Mouse (Mus musculus) MEL (cell line): ENCODE measurements around the gene Birc5. TPM values are rescaled to one million over a fixed set of nuclear protein-coding genes. Genes with fewer than 3 reads are reported as not detected.

Source experiments
- DNase-seq: peaks from one replicate; pipeline ENCODE4 v3.0.0; 2011; ENCODE audit warnings: low read depth, low spot score
- H3K27ac ChIP-seq: 2 replicates; pipeline ENCODE4 v1.5.1; 2012; ENCODE audit warnings: low read depth, mild to moderate bottlenecking, control low read depth, low read length, moderate library complexity; ENCODE audit not compliant: control insufficient read depth
- H3K27me3 ChIP-seq, 2 experiments: fragments of 150-350 bp in 1 of 2; sonication (generic) in 1 of 2; 2 replicates each; pipeline ENCODE4 v1.6.1; 2012; ENCODE audit warnings: low read length in 2 of 2, mild to moderate bottlenecking in 2 of 2, improper control_type of control experiment in 1 of 2, moderate library complexity in 1 of 2; ENCODE audit not compliant: insufficient read depth in 2 of 2, control insufficient read depth in 1 of 2
- H3K36me3 ChIP-seq, 2 experiments: 2 replicates each; pipeline ENCODE4 v1.6.1; 2012 to 2014; ENCODE audit warnings: low read length in 2 of 2, improper control_type of control experiment in 1 of 2, inconsistent platforms in 1 of 2, mild to moderate bottlenecking in 1 of 2; ENCODE audit not compliant: insufficient read depth in 2 of 2, control insufficient read depth in 1 of 2
- H3K4me1 ChIP-seq, 2 experiments: fragments of 150-350 bp in 1 of 2; sonication (generic) in 1 of 2; 2 replicates each; pipeline ENCODE4 v1.6.1; 2012; ENCODE audit warnings: low read length in 2 of 2, improper control_type of control experiment in 1 of 2, mild to moderate bottlenecking in 1 of 2; ENCODE audit not compliant: insufficient read depth in 2 of 2, control insufficient read depth in 1 of 2
- H3K4me3 ChIP-seq, 2 experiments: fragments of 150-350 bp in 1 of 2; sonication (generic) in 1 of 2; 2 replicates each; pipeline ENCODE4 v1.5.1; 2012; ENCODE audit warnings: low read depth in 2 of 2, low read length in 2 of 2, mild to moderate bottlenecking in 2 of 2, moderate library complexity in 2 of 2, control low read depth in 1 of 2, improper control_type of control experiment in 1 of 2; ENCODE audit not compliant: control insufficient read depth in 1 of 2, insufficient read depth in 1 of 2
- H3K79me2 ChIP-seq: 2 replicates; pipeline ENCODE4 v1.6.1; 2012; ENCODE audit warnings: mild to moderate bottlenecking, low read length, moderate library complexity; ENCODE audit not compliant: control insufficient read depth, poor library complexity, insufficient read depth
- H3K9ac ChIP-seq: 2 replicates; pipeline ENCODE4 v1.6.1; 2012; ENCODE audit warnings: low read depth, mild to moderate bottlenecking, control low read depth, low read length, moderate library complexity; ENCODE audit not compliant: control insufficient read depth, poor library complexity, severe bottlenecking
- H3K9me3 ChIP-seq: fragments of 150-350 bp; sonication (generic); replicated peaks from 2 replicates; pipeline ENCODE4 v1.6.1; 2012; ENCODE audit warnings: mild to moderate bottlenecking, low read length, improper control_type of control experiment, moderate library complexity; ENCODE audit not compliant: insufficient read depth
- CHD1 ChIP-seq: IDR thresholded peaks from 2 replicates; pipeline ENCODE4 v1.6.1; 2012; ENCODE audit warnings: low read depth, mild to moderate bottlenecking, inconsistent platforms, low read length, improper control_type of control experiment
- CHD2 ChIP-seq: IDR thresholded peaks from 2 replicates; pipeline ENCODE4 v1.6.1; 2011; ENCODE audit warnings: low read length, improper control_type of control experiment
- ELF1 ChIP-seq: IDR thresholded peaks from 2 replicates; pipeline ENCODE4 v1.6.1; 2014; ENCODE audit warnings: low read depth, mild to moderate bottlenecking, inconsistent platforms, low read length, improper control_type of control experiment, moderate library complexity
- GATA1 ChIP-seq: IDR thresholded peaks from 2 replicates; pipeline ENCODE4 v1.6.1; 2011; ENCODE audit warnings: low read depth, low read length, improper control_type of control experiment
- HCFC1 ChIP-seq: IDR thresholded peaks from 2 replicates; pipeline ENCODE4 v1.6.1; 2012; ENCODE audit warnings: low read depth, mild to moderate bottlenecking, inconsistent platforms, low read length, improper control_type of control experiment, moderate library complexity
- JUND ChIP-seq: IDR thresholded peaks from 2 replicates; pipeline ENCODE4 v1.6.1; 2011; ENCODE audit warnings: low read depth, mild to moderate bottlenecking, improper control_type of control experiment, low read length
- KAT2A ChIP-seq: conservative IDR thresholded peaks from 2 replicates; pipeline ENCODE4 v1.6.1; 2012; ENCODE audit warnings: low read depth, low read length, improper control_type of control experiment, inconsistent platforms
- MAZ ChIP-seq: IDR thresholded peaks from 2 replicates; pipeline ENCODE4 v1.6.1; 2012; ENCODE audit warnings: low read depth, mild to moderate bottlenecking, inconsistent platforms, low read length, improper control_type of control experiment
- MEF2A ChIP-seq: IDR thresholded peaks from 2 replicates; pipeline ENCODE4 v1.6.1; 2014; ENCODE audit warnings: low read depth, mild to moderate bottlenecking, inconsistent platforms, low read length, improper control_type of control experiment; ENCODE audit not compliant: poor library complexity, insufficient replicate concordance, severe bottlenecking; ENCODE audit errors: extremely low read depth
- NELFE ChIP-seq: IDR thresholded peaks from 2 replicates; pipeline ENCODE4 v1.6.1; 2011; ENCODE audit warnings: low read depth, low read length, improper control_type of control experiment
- POLR2A ChIP-seq, 2 experiments: IDR thresholded peaks; 2 replicates each; pipeline ENCODE4 v1.6.1; 2011 to 2012; ENCODE audit warnings: low read length in 2 of 2, mild to moderate bottlenecking in 2 of 2, control low read depth in 1 of 2, improper control_type of control experiment in 1 of 2, low read depth in 1 of 2, moderate library complexity in 1 of 2; ENCODE audit not compliant: control insufficient read depth in 1 of 2, insufficient read depth in 1 of 2, poor library complexity in 1 of 2
- POLR2AphosphoS2 ChIP-seq: IDR thresholded peaks from 2 replicates; pipeline ENCODE4 v1.6.1; 2011; ENCODE audit warnings: low read length, improper control_type of control experiment
- POLR2AphosphoS5 ChIP-seq: IDR thresholded peaks from 2 replicates; pipeline ENCODE4 v1.6.1; 2012; ENCODE audit warnings: low read depth, borderline replicate concordance, mild to moderate bottlenecking, inconsistent platforms, low read length, moderate library complexity, mixed read lengths
- SMC3 ChIP-seq: IDR thresholded peaks from 2 replicates; pipeline ENCODE4 v1.6.1; 2011; ENCODE audit warnings: low read depth, low read length, improper control_type of control experiment
- TAL1 ChIP-seq: IDR thresholded peaks from 2 replicates; pipeline ENCODE4 v1.6.1; 2012; ENCODE audit warnings: mild to moderate bottlenecking, inconsistent platforms, low read length, moderate library complexity, mixed read lengths
- TBP ChIP-seq: IDR thresholded peaks from 2 replicates; pipeline ENCODE4 v1.8.0; 2011; ENCODE audit warnings: low read depth, low read length, improper control_type of control experiment
- UBTF ChIP-seq: IDR thresholded peaks from 2 replicates; pipeline ENCODE4 v1.6.1; 2012; ENCODE audit warnings: low read depth, mild to moderate bottlenecking, inconsistent platforms, low read length, improper control_type of control experiment, moderate library complexity, borderline replicate concordance; ENCODE audit not compliant: insufficient read depth
- USF1 ChIP-seq: IDR thresholded peaks from 2 replicates; pipeline ENCODE4 v1.6.1; 2014; ENCODE audit warnings: low read depth, mild to moderate bottlenecking, inconsistent platforms, low read length, improper control_type of control experiment, moderate library complexity
- USF2 ChIP-seq, 2 experiments: IDR thresholded peaks; 2 replicates each; pipeline ENCODE4 v1.6.1; 2011 to 2012; ENCODE audit warnings: improper control_type of control experiment in 2 of 2, low read length in 2 of 2, borderline replicate concordance in 1 of 2, inconsistent platforms in 1 of 2, low read depth in 1 of 2, mild to moderate bottlenecking in 1 of 2; ENCODE audit not compliant: insufficient read depth in 1 of 2
- ZMIZ1 ChIP-seq: IDR thresholded peaks from 2 replicates; pipeline ENCODE4 v1.6.1; 2012; ENCODE audit warnings: low read depth, mild to moderate bottlenecking, inconsistent platforms, low read length, improper control_type of control experiment, moderate library complexity
- polyA plus RNA-seq, 2 experiments: library from polyadenylated mRNA; stranded (reverse) in 1 of 2; unstranded in 1 of 2; fragments of >175 nt in 1 of 2; fragments of >200 nt in 1 of 2; gene quantifications; 2 replicates each; pipeline versions ENCODE4 v1.2.1 to v1.2.4; 2012; ENCODE audit warnings: low replicate concordance in 2 of 2, low read depth in 1 of 2; ENCODE audit not compliant: insufficient read length in 2 of 2, insufficient read depth in 1 of 2, missing spikeins in 1 of 2
- total RNA-seq: library from RNA; depleted of rRNA; stranded (reverse); fragments of 300-350 nt; gene quantifications from 2 replicates; pipeline ENCODE4 v1.2.3, GENCODE M21; 2012

Birc5 gene
- total and polyA plus RNA-seq, 3 experiments = 214 to 242 TPM; not detected in 1

GRCm38 (mm10) chr11:117819095-117819494 lies 30.0 kb upstream of the Birc5 start:
- Histone ChIP-seq H3K4me3 (no peak overlapping the region), H3K27ac (no peak overlapping the region), H3K4me1 (peaks cover under 1 to 7% of the 10 kb centered on the region in 2 experiments; a peak in 3 of 4 replicates), H3K36me3 (peaks cover 7 to 9% of the 10 kb centered on the region in 2 experiments; a peak in 2 of 4 replicates), H3K27me3 (no peaks in the 10 kb centered on the region), H3K79me2 (peaks cover 10% of the 10 kb centered on the region), H3K9ac (no peak overlapping the region), H3K9me3 (no peaks in the 10 kb centered on the region)
- DNase-seq = no peak
- TF ChIP-seq ELF1 (no peak), USF2 (IDR thresholded peaks at IDR 0.05; ENCODE audit: borderline replicate concordance in 1 of 2, insufficient read depth in 1 of 2, low read depth in 1 of 2, low read length in 2 of 2) (no peak), NELFE (no peak), KAT2A (no peak), SMC3 (0 out of 2 replicates have a peak, but pooled peaks have one; percentile 4), CHD2 (no peak)

DNA sequence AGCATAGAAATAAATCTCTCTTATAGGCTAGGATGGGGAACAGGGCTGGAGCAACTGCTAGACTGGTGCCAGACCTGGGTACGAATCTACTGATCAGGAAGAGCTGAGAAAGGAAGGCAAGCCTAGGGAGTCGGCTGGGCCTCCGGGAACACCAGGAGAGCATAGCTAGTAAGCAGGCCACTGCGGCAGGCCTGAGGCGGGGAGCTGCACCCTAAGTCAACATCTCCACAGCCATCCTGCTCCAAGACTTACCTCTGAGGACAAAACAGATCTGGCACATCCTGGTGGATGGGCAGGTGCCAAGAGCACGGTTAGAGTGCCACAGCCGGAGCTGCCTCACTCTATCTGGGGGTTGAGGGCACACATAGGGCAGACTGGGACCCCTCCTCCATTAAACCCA lies 28.9 kb upstream of the Birc5 start:
- Histone ChIP-seq H3K9ac (no peak overlapping the region), H3K4me3 (no peak overlapping the region), H3K79me2 (peaks cover 19% of the 10 kb centered on the region), H3K4me1 (peaks cover 3 to 12% of the 10 kb centered on the region in 2 experiments; a peak in 3 of 4 replicates), H3K27ac (no peak overlapping the region), H3K27me3 (no peaks in the 10 kb centered on the region), H3K36me3 (peaks cover 6 to 12% of the 10 kb centered on the region in 2 experiments; a peak in 2 of 4 replicates), H3K9me3 (no peaks in the 10 kb centered on the region)
- TF ChIP-seq USF1 (no peak), ZMIZ1 (0 out of 2 replicates have a peak, but pooled peaks have one; percentile 10), UBTF (no peak), MAZ (no peak), CHD1 (no peak), POLR2A (IDR thresholded peaks at IDR 0.05; ENCODE audit: control insufficient read depth in 1 of 2, insufficient read depth in 1 of 2, low read depth in 1 of 2, low read length in 2 of 2, poor library complexity in 1 of 2) (peak in 1 of 2 experiments; percentile 10; a peak in 1 of 4 replicates), POLR2AphosphoS2 (no peak), POLR2AphosphoS5 (no peak), GATA1 (no peak), TAL1 (no peak), TBP (no peak), ELF1 (no peak), JUND (no peak), MEF2A (no peak), USF2 (IDR thresholded peaks at IDR 0.05; ENCODE audit: borderline replicate concordance in 1 of 2, insufficient read depth in 1 of 2, low read depth in 1 of 2, low read length in 2 of 2) (no peak), HCFC1 (no peak)
- DNase-seq = no peak
